Mouse (Mus musculus): ENCODE results near the gene Ccl22.

- no peak for TF ChIP-seq CTCF (IDR thresholded peaks at IDR 0.05; ENCODE audit: insufficient read depth, low read depth, low read length)
- TF ChIP-seq POLR2A (IDR thresholded peaks at IDR 0.05; ENCODE audit: insufficient read depth, low read depth, low read length) = no peak
Observed at GRCm38 (mm10) chr8:94699366-94699765, 46.0 kb upstream of the Ccl22 start.

Measured in olfactory bulb, adult 2 months (tissue).